Mouse (Mus musculus): Measurements from ENCODE around the gene Olfr1030. TPM values are rescaled to one million over a fixed set of nuclear protein-coding genes. Genes with fewer than 3 reads are reported as not detected.
"Not testable (repeated sequence)": the region's sequence is repeated elsewhere in the genome, so short reads cannot be mapped to it uniquely, and the experiment has no call there.

Gene Olfr1030
- total RNA-seq (2015) (not detected in 2 replicates), total RNA-seq (2017) (not detected in 2 replicates)

- no peak for ATAC-seq (ENCODE audit: poor library complexity, severe bottlenecking)
Measured at GRCm38 (mm10) chr2:85978976-85979375, at the start of gene Olfr1030. Olfr1030 (plus strand) TSS chr2:85979276.

GRCm38 (mm10) chr2:85950137-85950536 lies 28.9 kb upstream of the Olfr1030 start, which contains the start of gene Olfr1028:
Olfr1028 (plus strand) TSS chr2:85950437.
- ATAC-seq (ENCODE audit: poor library complexity, severe bottlenecking) = no peak

GRCm38 (mm10) chr2:85973595-85973994 lies 5.5 kb upstream of the Olfr1030 start, which contains the start of gene Olfr1029:
Olfr1029 (plus strand) TSS chr2:85973895.
- ATAC-seq (ENCODE audit: poor library complexity, severe bottlenecking) = no peak

- no peak for ATAC-seq (ENCODE audit: poor library complexity, severe bottlenecking)
Measured at GRCm38 (mm10) chr2:85990004-85990403, 10.9 kb downstream of the Olfr1030 start, which contains the start of gene Olfr1031. Olfr1031 (plus strand) TSS chr2:85990304.

- ATAC-seq (ENCODE audit: poor library complexity, severe bottlenecking) = no peak
Measured at GRCm38 (mm10) chr2:86005240-86005639, 26.2 kb downstream of the Olfr1030 start, which contains the start of gene Olfr1032. Olfr1032 (plus strand) TSS chr2:86005540.

- not testable (repeated sequence) for ATAC-seq (ENCODE audit: poor library complexity, severe bottlenecking)
Measured at GRCm38 (mm10) chr2:86020406-86020805, 41.3 kb downstream of the Olfr1030 start, which contains the start of gene Olfr1033. Olfr1033 (plus strand) TSS chr2:86020633.

- ATAC-seq (ENCODE audit: poor library complexity, severe bottlenecking) = not testable (repeated sequence)
Measured at GRCm38 (mm10) chr2:86021518-86021917, 42.4 kb downstream of the Olfr1030 start.

Other genes starting within 250 kb of the Olfr1030 start
- gene Olfr1012, start 216.5 kb upstream of the Olfr1030 start, total RNA-seq (2015) = not detected in 2 replicates
- gene Olfr1012, start 216.5 kb upstream of the Olfr1030 start, total RNA-seq (2017) = not detected in 2 replicates
- gene Olfr1013, start 212.2 kb upstream of the Olfr1030 start, total RNA-seq (2015) = not detected in 2 replicates
- not detected in 2 replicates for gene Olfr1013, start 212.2 kb upstream of the Olfr1030 start, total RNA-seq (2017)
- gene Olfr1014, start 206.6 kb upstream of the Olfr1030 start, total RNA-seq (2015) = not detected in 2 replicates
- not detected in 2 replicates for gene Olfr1014, start 206.6 kb upstream of the Olfr1030 start, total RNA-seq (2017)
- not detected in 2 replicates for gene Olfr1015, start 197.3 kb upstream of the Olfr1030 start, total RNA-seq (2015)
- not detected in 2 replicates for gene Olfr1015, start 197.3 kb upstream of the Olfr1030 start, total RNA-seq (2017)
- not detected in 2 replicates for gene Olfr1016, start 176.7 kb upstream of the Olfr1030 start, total RNA-seq (2015)
- not detected in 2 replicates for gene Olfr1016, start 176.7 kb upstream of the Olfr1030 start, total RNA-seq (2017)
- gene Olfr1018, start 160.8 kb upstream of the Olfr1030 start, total RNA-seq (2015) = not detected in 2 replicates
- gene Olfr1018, start 160.8 kb upstream of the Olfr1030 start, total RNA-seq (2017) = not detected in 2 replicates
- not detected in 2 replicates for gene Olfr1019, start 133.8 kb upstream of the Olfr1030 start, total RNA-seq (2015)
- not detected in 2 replicates for gene Olfr1019, start 133.8 kb upstream of the Olfr1030 start, total RNA-seq (2017)
- not detected in 2 replicates for gene Olfr1020, start 132.2 kb upstream of the Olfr1030 start, total RNA-seq (2015)
- gene Olfr1020, start 132.2 kb upstream of the Olfr1030 start, total RNA-seq (2017) = not detected in 2 replicates
- gene Olfr1022, start 110.7 kb upstream of the Olfr1030 start, total RNA-seq (2015) = not detected in 2 replicates
- gene Olfr1022, start 110.7 kb upstream of the Olfr1030 start, total RNA-seq (2017) = not detected in 2 replicates
- gene Olfr1023, start 93.6 kb upstream of the Olfr1030 start, total RNA-seq (2015) = not detected in 2 replicates
- gene Olfr1023, start 93.6 kb upstream of the Olfr1030 start, total RNA-seq (2017) = not detected in 2 replicates
- gene Olfr1024, start 74.2 kb upstream of the Olfr1030 start, total RNA-seq (2015) = not detected in 2 replicates
- not detected in 2 replicates for gene Olfr1024, start 74.2 kb upstream of the Olfr1030 start, total RNA-seq (2017)
- gene Olfr1025-ps1, start 64.1 kb upstream of the Olfr1030 start, total RNA-seq (2015) = not detected in 2 replicates
- gene Olfr1025-ps1, start 64.1 kb upstream of the Olfr1030 start, total RNA-seq (2017) = not detected in 2 replicates
- gene Olfr1026, start 57.7 kb upstream of the Olfr1030 start, total RNA-seq (2015) = not detected in 2 replicates
- gene Olfr1026, start 57.7 kb upstream of the Olfr1030 start, total RNA-seq (2017) = not detected in 2 replicates
- gene Olfr1028, start 28.8 kb upstream of the Olfr1030 start, total RNA-seq (2015) = not detected in 2 replicates
- gene Olfr1028, start 28.8 kb upstream of the Olfr1030 start, total RNA-seq (2017) = not detected in 2 replicates
- 0.57 TPM in 1 of 2 replicates, not detected in the other for gene Olfr1029, start 5.4 kb upstream of the Olfr1030 start, total RNA-seq (2015)
- not detected in 2 replicates for gene Olfr1029, start 5.4 kb upstream of the Olfr1030 start, total RNA-seq (2017)
- not detected in 2 replicates for gene Olfr1031, start 11.0 kb downstream of the Olfr1030 start, total RNA-seq (2015)
- not detected in 2 replicates for gene Olfr1031, start 11.0 kb downstream of the Olfr1030 start, total RNA-seq (2017)
- gene Olfr1032, start 26.3 kb downstream of the Olfr1030 start, total RNA-seq (2015) = not detected in 2 replicates
- not detected in 2 replicates for gene Olfr1032, start 26.3 kb downstream of the Olfr1030 start, total RNA-seq (2017)
- 0.09 and 0.45 TPM in 2 replicates for gene Olfr1033, start 41.4 kb downstream of the Olfr1030 start, total RNA-seq (2015)
- gene Olfr1033, start 41.4 kb downstream of the Olfr1030 start, total RNA-seq (2017) = 0.07 TPM in 1 of 2 replicates, not detected in the other
- gene Olfr1034, start 66.6 kb downstream of the Olfr1030 start, total RNA-seq (2015) = not detected in 2 replicates
- gene Olfr1034, start 66.6 kb downstream of the Olfr1030 start, total RNA-seq (2017) = not detected in 2 replicates
- gene Olfr1036, start 94.7 kb downstream of the Olfr1030 start, total RNA-seq (2015) = not detected in 2 replicates
- gene Olfr1036, start 94.7 kb downstream of the Olfr1030 start, total RNA-seq (2017) = not detected in 2 replicates
- not detected in 2 replicates for gene Olfr1037, start 108.1 kb downstream of the Olfr1030 start, total RNA-seq (2015)
- not detected in 2 replicates for gene Olfr1037, start 108.1 kb downstream of the Olfr1030 start, total RNA-seq (2017)
- gene Olfr1039, start 156.7 kb downstream of the Olfr1030 start, total RNA-seq (2015) = not detected in 2 replicates
- gene Olfr1039, start 156.7 kb downstream of the Olfr1030 start, total RNA-seq (2017) = not detected in 2 replicates
- not detected in 2 replicates for gene Olfr1040, start 167.5 kb downstream of the Olfr1030 start, total RNA-seq (2015)
- not detected in 2 replicates for gene Olfr1040, start 167.5 kb downstream of the Olfr1030 start, total RNA-seq (2017)
- gene Olfr1042, start 182.6 kb downstream of the Olfr1030 start, total RNA-seq (2015) = not detected in 2 replicates
- not detected in 2 replicates for gene Olfr1042, start 182.6 kb downstream of the Olfr1030 start, total RNA-seq (2017)
- not detected in 2 replicates for gene Olfr1043, start 188.2 kb downstream of the Olfr1030 start, total RNA-seq (2015)
- not detected in 2 replicates for gene Olfr1043, start 188.2 kb downstream of the Olfr1030 start, total RNA-seq (2017)
- not detected in 2 replicates for gene Olfr1044, start 198.5 kb downstream of the Olfr1030 start, total RNA-seq (2015)
- not detected in 2 replicates for gene Olfr1044, start 198.5 kb downstream of the Olfr1030 start, total RNA-seq (2017)
- not detected in 2 replicates for gene Olfr52, start 206.4 kb downstream of the Olfr1030 start, total RNA-seq (2015)
- not detected in 2 replicates for gene Olfr52, start 206.4 kb downstream of the Olfr1030 start, total RNA-seq (2017)
- gene Olfr1045, start 223.7 kb downstream of the Olfr1030 start, total RNA-seq (2015) = not detected in 2 replicates
- not detected in 2 replicates for gene Olfr1045, start 223.7 kb downstream of the Olfr1030 start, total RNA-seq (2017)
- not detected in 2 replicates for gene Olfr1046, start 240.0 kb downstream of the Olfr1030 start, total RNA-seq (2015)
- gene Olfr1046, start 240.0 kb downstream of the Olfr1030 start, total RNA-seq (2017) = not detected in 2 replicates